Mouse (Mus musculus) neural tube, embryonic 15.5 days (tissue): Measurements from ENCODE around the gene Rnf10. TPM values are rescaled to one million over a fixed set of nuclear protein-coding genes. Genes with fewer than 3 reads are reported as not detected.
A peak's percentile ranks its signal among the peaks of the same experiment; 100 is the strongest.

ENCODE experiments used
- ATAC-seq: fragments of 200-750 bp; cut with Nextera tagmentation; 2 replicates; pipeline ENCODE4 v1.8.0; 2017; ENCODE audit warnings: mild to moderate bottlenecking, moderate TSS enrichment, moderate library complexity; ENCODE audit not compliant: low FRiP score
- H3K27ac ChIP-seq: fragments of 300-500 bp; sonication (generic); replicated peaks from 2 replicates; pipeline ENCODE4 v1.5.1; 2015; ENCODE audit warnings: mild to moderate bottlenecking, inconsistent platforms
- H3K27me3 ChIP-seq: fragments of 300-500 bp; sonication (generic); replicated peaks from 2 replicates; pipeline ENCODE4 v1.6.1; 2015; ENCODE audit warnings: inconsistent platforms
- H3K36me3 ChIP-seq: fragments of 300-500 bp; sonication (generic); 2 replicates; pipeline ENCODE4 v1.6.1; 2015; ENCODE audit warnings: inconsistent platforms
- H3K4me1 ChIP-seq: fragments of 300-500 bp; sonication (generic); 2 replicates; pipeline ENCODE4 v1.6.1; 2015; ENCODE audit warnings: inconsistent platforms
- H3K4me2 ChIP-seq: fragments of 300-500 bp; sonication (generic); 2 replicates; pipeline ENCODE4 v1.6.1; 2015; ENCODE audit warnings: inconsistent platforms, mild to moderate bottlenecking, moderate library complexity
- H3K4me3 ChIP-seq: fragments of 300-500 bp; sonication (generic); replicated peaks from 2 replicates; pipeline ENCODE4 v1.5.1; 2015; ENCODE audit warnings: mild to moderate bottlenecking, inconsistent platforms
- H3K9ac ChIP-seq: fragments of 300-500 bp; sonication (generic); replicated peaks from 2 replicates; pipeline ENCODE4 v1.6.1; 2015; ENCODE audit warnings: mild to moderate bottlenecking, inconsistent platforms
- H3K9me3 ChIP-seq: fragments of 300-500 bp; sonication (generic); replicated peaks from 2 replicates; pipeline ENCODE4 v1.6.1; 2016; ENCODE audit warnings: inconsistent platforms
- WGBS: fragments of 180-500 bp; shearing (Covaris S2); methylation state at CpG from one replicate; pipeline ENCODE4 v1.1.7; 2015; ENCODE audit warnings: mixed read lengths; 5-methylcytosine and 5-hydroxymethylcytosine counted together
- polyA plus RNA-seq: library from polyadenylated mRNA; unstranded; fragments of >200 nt; fragmentation: Nextera tagmentation; extraction: Ambion mirVana; gene quantifications from 2 replicates; pipeline ENCODE4 v1.2.1, GENCODE M21; 2015

Rnf10 gene
- polyA plus RNA-seq, 1 experiment from 2014 or later: 197 TPM

GRCm38 (mm10) chr5:115230830-115231551 lies 41.7 kb downstream of the Rnf10 start:
- Histone ChIP-seq H3K4me1 (peaks cover 13% of the 10 kb centered on the region), H3K4me3 (no peak overlapping the region), H3K27me3 (no peaks in the 10 kb centered on the region), H3K4me2 (no peak overlapping the region), H3K9me3 (no peaks in the 10 kb centered on the region), H3K27ac (no peak overlapping the region), H3K36me3 (no peaks in the 10 kb centered on the region), H3K9ac (no peak overlapping the region)
- WGBS: 59% methylated on average over 15 of the region's 15 CpGs
- no peak for ATAC-seq

GRCm38 (mm10) chr5:115222485-115222884 lies 50.2 kb downstream of the Rnf10 start:
- Histone ChIP-seq H3K36me3 (no peaks in the 10 kb centered on the region), H3K4me1 (no peaks in the 10 kb centered on the region; the same call in none of the 2 replicates), H3K4me3 (no peak overlapping the region), H3K9me3 (no peaks in the 10 kb centered on the region), H3K27me3 (no peaks in the 10 kb centered on the region), H3K4me2 (no peak overlapping the region), H3K9ac (no peak overlapping the region), H3K27ac (no peak overlapping the region)
- 77% methylated on average over 3 of the region's 3 CpGs for WGBS
- no peak for ATAC-seq

- no peak for ATAC-seq
- H3K9ac ChIP-seq: no peak overlapping the region
- no peaks in the 10 kb centered on the region for H3K36me3 ChIP-seq
- no peak overlapping the region for H3K4me2 ChIP-seq
- 29% methylated on average over 13 of the region's 13 CpGs for WGBS
- H3K27ac ChIP-seq: no peak overlapping the region
- H3K27me3 ChIP-seq: no peaks in the 10 kb centered on the region
- H3K4me1 ChIP-seq: no peaks in the 10 kb centered on the region; the same call in none of the 2 replicates
- H3K9me3 ChIP-seq: no peaks in the 10 kb centered on the region
- no peak overlapping the region for H3K4me3 ChIP-seq
Observed at GRCm38 (mm10) chr5:115220931-115221640, 51.6 kb downstream of the Rnf10 start.

- ATAC-seq: no peak
- no peaks in the 10 kb centered on the region for H3K27me3 ChIP-seq
- H3K9ac ChIP-seq: no peak overlapping the region
- no peaks in the 10 kb centered on the region for H3K9me3 ChIP-seq
- no peak overlapping the region for H3K27ac ChIP-seq
- H3K36me3 ChIP-seq: no peaks in the 10 kb centered on the region
- 91% methylated on average over 12 of the region's 12 CpGs for WGBS
- H3K4me3 ChIP-seq: no peak overlapping the region
- peaks cover 15% of the 10 kb centered on the region for H3K4me1 ChIP-seq
- no peak overlapping the region for H3K4me2 ChIP-seq
Observed at GRCm38 (mm10) chr5:115217998-115218397, 54.7 kb downstream of the Rnf10 start.

- H3K4me3 ChIP-seq: peak overlapping the region; percentile 44
- ATAC-seq: peak; percentile 61; the same call in 1 of the 2 replicates
- no peaks in the 10 kb centered on the region for H3K9me3 ChIP-seq
- H3K36me3 ChIP-seq: no peaks in the 10 kb centered on the region
- WGBS: 19% methylated on average over 27 of the region's 27 CpGs
- peaks cover 15% of the 10 kb centered on the region for H3K4me1 ChIP-seq
- peak overlapping the region; percentile 61 for H3K9ac ChIP-seq
- H3K4me2 ChIP-seq: peak overlapping the region; percentile 67
- no peaks in the 10 kb centered on the region for H3K27me3 ChIP-seq
- H3K27ac ChIP-seq: peak overlapping the region; percentile 81
Observed at GRCm38 (mm10) chr5:115215273-115216185, 57.2 kb downstream of the Rnf10 start.

GRCm38 (mm10) chr5:115214864-115215263 lies 57.8 kb downstream of the Rnf10 start:
- ATAC-seq: peak; percentile 86
- H3K36me3 ChIP-seq: no peaks in the 10 kb centered on the region
- H3K4me2 ChIP-seq: peak overlapping the region; percentile 67
- H3K27ac ChIP-seq: peak overlapping the region; percentile 81
- no peaks in the 10 kb centered on the region for H3K9me3 ChIP-seq
- no peaks in the 10 kb centered on the region for H3K27me3 ChIP-seq
- peaks cover 15% of the 10 kb centered on the region for H3K4me1 ChIP-seq
- under 1% methylated on average over 17 of the region's 17 CpGs for WGBS
- peak overlapping the region; percentile 61 for H3K9ac ChIP-seq
- peak overlapping the region; percentile 44 for H3K4me3 ChIP-seq

GRCm38 (mm10) chr5:115212861-115213260 lies 59.8 kb downstream of the Rnf10 start:
- Histone ChIP-seq H3K27me3 (no peaks in the 10 kb centered on the region), H3K9ac (no peak overlapping the region), H3K4me1 (peaks cover 19% of the 10 kb centered on the region), H3K36me3 (no peaks in the 10 kb centered on the region), H3K4me2 (no peak overlapping the region), H3K9me3 (no peaks in the 10 kb centered on the region), H3K4me3 (no peak overlapping the region), H3K27ac (no peak overlapping the region)
- 58% methylated on average over 4 of the region's 4 CpGs for WGBS
- no peak for ATAC-seq

GRCm38 (mm10) chr5:115212451-115212850 lies 60.2 kb downstream of the Rnf10 start:
- ATAC-seq: no peak
- 62% methylated on average over 9 of the region's 9 CpGs for WGBS
- Histone ChIP-seq H3K4me1 (peaks cover 20% of the 10 kb centered on the region), H3K36me3 (no peaks in the 10 kb centered on the region), H3K4me3 (no peak overlapping the region), H3K27me3 (no peaks in the 10 kb centered on the region), H3K4me2 (no peak overlapping the region), H3K27ac (no peak overlapping the region), H3K9me3 (no peaks in the 10 kb centered on the region), H3K9ac (no peak overlapping the region)

GRCm38 (mm10) chr5:115210380-115210779 lies 62.3 kb downstream of the Rnf10 start:
- WGBS: 11% methylated on average over 1 of the region's 1 CpGs
- Histone ChIP-seq H3K36me3 (no peaks in the 10 kb centered on the region), H3K4me1 (peaks cover 16% of the 10 kb centered on the region), H3K4me2 (no peak overlapping the region), H3K9ac (no peak overlapping the region), H3K27me3 (no peaks in the 10 kb centered on the region), H3K27ac (no peak overlapping the region), H3K9me3 (no peaks in the 10 kb centered on the region), H3K4me3 (no peak overlapping the region)
- no peak for ATAC-seq

GRCm38 (mm10) chr5:115208601-115209000 lies 64.1 kb downstream of the Rnf10 start:
- Histone ChIP-seq H3K9me3 (no peaks in the 10 kb centered on the region), H3K4me1 (peaks cover 24% of the 10 kb centered on the region), H3K27me3 (no peaks in the 10 kb centered on the region), H3K4me2 (no peak overlapping the region), H3K27ac (no peak overlapping the region), H3K36me3 (no peaks in the 10 kb centered on the region), H3K4me3 (no peak overlapping the region), H3K9ac (no peak overlapping the region)
- WGBS: 65% methylated on average over 5 of the region's 5 CpGs
- no peak for ATAC-seq

GRCm38 (mm10) chr5:115207892-115208291 lies 64.8 kb downstream of the Rnf10 start:
- ATAC-seq: no peak
- Histone ChIP-seq H3K4me3 (no peak overlapping the region), H3K27me3 (no peaks in the 10 kb centered on the region), H3K4me2 (no peak overlapping the region), H3K36me3 (no peaks in the 10 kb centered on the region), H3K4me1 (peaks cover 25% of the 10 kb centered on the region), H3K9ac (no peak overlapping the region), H3K9me3 (no peaks in the 10 kb centered on the region), H3K27ac (peak overlapping the region; percentile 15; the same call in 1 of the 2 replicates)
- WGBS: 10% methylated on average over 12 of the region's 16 CpGs
